Mouse (Mus musculus) midbrain, postnatal 0 days (tissue): ENCODE measurements around the gene Adam8. TPM values are rescaled to one million over a fixed set of nuclear protein-coding genes. Genes with fewer than 3 reads are reported as not detected.
A peak's percentile ranks its signal among the peaks of the same experiment; 100 is the strongest.

ENCODE experiments used
- ATAC-seq: fragments of 200-750 bp; cut with Nextera tagmentation; 2 replicates; pipeline ENCODE4 v1.8.0; 2017; ENCODE audit warnings: moderate number of reproducible peaks, mild to moderate bottlenecking, moderate TSS enrichment, moderate library complexity; ENCODE audit not compliant: low FRiP score
- DNase-seq: peaks from one replicate; pipeline ENCODE4 v3.0.0-alpha.2; 2015; ENCODE audit warnings: low spot score
- H3K27ac ChIP-seq: fragments of 300-500 bp; sonication (generic); 2 replicates; pipeline ENCODE4 v1.5.1; 2014; ENCODE audit warnings: low read depth, mild to moderate bottlenecking, low read length, mixed read lengths
- H3K27me3 ChIP-seq: fragments of 300-500 bp; sonication (generic); 2 replicates; pipeline ENCODE4 v1.6.1; 2014; ENCODE audit warnings: low read length, control low read depth, mixed read lengths; ENCODE audit not compliant: insufficient read depth
- H3K36me3 ChIP-seq: fragments of 300-500 bp; sonication (generic); 2 replicates; pipeline ENCODE4 v1.6.1; 2014; ENCODE audit warnings: low read length, control low read depth, mixed read lengths; ENCODE audit not compliant: insufficient read depth
- H3K4me1 ChIP-seq: fragments of 300-500 bp; sonication (generic); 2 replicates; pipeline ENCODE4 v1.6.1; 2014; ENCODE audit warnings: mild to moderate bottlenecking, control low read depth, antibody characterized with exemption, low read length, mixed read lengths; ENCODE audit not compliant: insufficient read depth
- H3K4me2 ChIP-seq: fragments of 300-500 bp; sonication (generic); 2 replicates; pipeline ENCODE4 v1.6.1; 2014; ENCODE audit warnings: low read depth, mild to moderate bottlenecking, low read length, mixed read lengths; ENCODE audit not compliant: poor library complexity, severe bottlenecking
- H3K4me3 ChIP-seq: fragments of 300-500 bp; sonication (generic); 2 replicates; pipeline ENCODE4 v1.5.1; 2014; ENCODE audit warnings: low read depth, mild to moderate bottlenecking, low read length, moderate library complexity
- H3K9ac ChIP-seq: fragments of 300-500 bp; sonication (generic); replicated peaks from 2 replicates; pipeline ENCODE4 v1.6.1; 2014; ENCODE audit warnings: mild to moderate bottlenecking, low read length, moderate library complexity, mixed read lengths; ENCODE audit not compliant: poor library complexity, severe bottlenecking
- H3K9me3 ChIP-seq: fragments of 300-500 bp; sonication (generic); 2 replicates; pipeline ENCODE4 v1.6.1; 2016; ENCODE audit warnings: low read length, control low read depth
- CTCF ChIP-seq: IDR thresholded peaks from 2 replicates; pipeline ENCODE4 v1.5.1; 2016; ENCODE audit warnings: antibody characterized with exemption, mild to moderate bottlenecking
- WGBS: fragments of 180-500 bp; shearing (Covaris S2); extraction: QIAGEN DNeasy Blood & Tissue Kit; methylation state at CpG from one replicate; pipeline ENCODE4 v1.1.7; 2014; 5-methylcytosine and 5-hydroxymethylcytosine counted together
- polyA plus RNA-seq: library from polyadenylated mRNA; unstranded; fragments of >200 nt; fragmentation: Nextera tagmentation; extraction: Ambion mirVana; gene quantifications from 2 replicates; pipeline ENCODE4 v1.2.1, GENCODE M21; 2015
- total RNA-seq: library from RNA; depleted of rRNA; stranded (reverse); fragments of >200 nt; gene quantifications from 2 replicates; pipeline ENCODE4 v1.2.3, GENCODE M21; 2014

Gene Adam8
- total and polyA plus RNA-seq, 2 experiments from 2014 or later: 0.42 to 2.7 TPM

DNA sequence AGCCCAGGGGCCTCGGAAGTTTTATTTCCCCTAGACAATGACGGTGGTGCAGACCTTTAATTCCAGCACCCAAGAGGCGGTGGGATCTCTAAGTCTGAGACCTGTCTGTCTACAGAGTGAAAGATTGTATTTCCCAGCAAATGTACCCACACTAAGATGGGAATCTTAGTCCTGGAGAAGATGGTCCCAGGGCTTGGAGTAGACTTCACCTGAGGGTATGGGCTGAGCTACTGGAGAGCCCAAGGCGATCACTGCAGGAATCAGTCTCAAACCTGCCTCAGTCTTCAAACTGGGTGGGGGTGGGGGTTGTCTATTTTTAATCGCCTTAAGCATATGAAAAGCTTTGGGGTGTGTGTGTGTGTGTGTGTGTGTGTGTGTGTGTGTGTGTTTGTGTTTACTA is 46.3 kb downstream of the Adam8 start:
- Histone ChIP-seq H3K27me3 (peaks cover 71% of the 10 kb centered on the region), H3K9me3 (no peaks in the 10 kb centered on the region), H3K4me3 (no peak overlapping the region), H3K27ac (no peak overlapping the region), H3K4me2 (no peak overlapping the region), H3K9ac (no peak overlapping the region), H3K36me3 (no peaks in the 10 kb centered on the region), H3K4me1 (peaks cover 15% of the 10 kb centered on the region)
- WGBS: 29% methylated on average over 5 of the region's 5 CpGs
- DNase-seq: no peak
- no peak for TF ChIP-seq CTCF
- no peak for ATAC-seq

DNA sequence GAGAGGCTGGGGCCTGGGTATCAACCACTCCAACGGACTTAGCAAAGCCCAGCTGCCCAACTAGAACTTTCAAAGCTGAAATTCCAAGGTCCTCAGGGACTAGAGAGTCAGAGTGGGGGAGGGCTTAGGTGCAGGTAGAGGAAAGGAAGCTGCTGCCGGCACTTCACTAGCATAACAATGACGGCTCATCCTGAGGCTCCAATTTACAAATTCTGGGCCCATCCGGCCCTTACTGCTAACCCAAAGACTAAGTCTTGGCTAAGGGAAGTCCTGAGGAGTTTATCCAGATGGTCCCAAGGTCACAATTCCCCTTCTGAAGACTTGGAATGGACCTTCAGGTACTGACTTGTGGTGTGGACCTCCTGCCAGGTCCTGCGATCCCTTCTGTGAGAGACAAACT is 46.8 kb downstream of the Adam8 start:
- H3K4me2 ChIP-seq: no peak overlapping the region
- no peak for DNase-seq
- H3K9me3 ChIP-seq: no peaks in the 10 kb centered on the region
- no peak for ATAC-seq
- H3K4me1 ChIP-seq: peaks cover 11% of the 10 kb centered on the region
- no peak overlapping the region for H3K4me3 ChIP-seq
- no peak overlapping the region for H3K27ac ChIP-seq
- 14% methylated on average over 5 of the region's 5 CpGs for WGBS
- no peak overlapping the region for H3K9ac ChIP-seq
- TF ChIP-seq CTCF: no peak
- 0 out of 2 replicates have a peak, but pooled peaks cover 2% of the 10 kb centered on the region for H3K36me3 ChIP-seq
- peaks cover 68% of the 10 kb centered on the region for H3K27me3 ChIP-seq

DNA sequence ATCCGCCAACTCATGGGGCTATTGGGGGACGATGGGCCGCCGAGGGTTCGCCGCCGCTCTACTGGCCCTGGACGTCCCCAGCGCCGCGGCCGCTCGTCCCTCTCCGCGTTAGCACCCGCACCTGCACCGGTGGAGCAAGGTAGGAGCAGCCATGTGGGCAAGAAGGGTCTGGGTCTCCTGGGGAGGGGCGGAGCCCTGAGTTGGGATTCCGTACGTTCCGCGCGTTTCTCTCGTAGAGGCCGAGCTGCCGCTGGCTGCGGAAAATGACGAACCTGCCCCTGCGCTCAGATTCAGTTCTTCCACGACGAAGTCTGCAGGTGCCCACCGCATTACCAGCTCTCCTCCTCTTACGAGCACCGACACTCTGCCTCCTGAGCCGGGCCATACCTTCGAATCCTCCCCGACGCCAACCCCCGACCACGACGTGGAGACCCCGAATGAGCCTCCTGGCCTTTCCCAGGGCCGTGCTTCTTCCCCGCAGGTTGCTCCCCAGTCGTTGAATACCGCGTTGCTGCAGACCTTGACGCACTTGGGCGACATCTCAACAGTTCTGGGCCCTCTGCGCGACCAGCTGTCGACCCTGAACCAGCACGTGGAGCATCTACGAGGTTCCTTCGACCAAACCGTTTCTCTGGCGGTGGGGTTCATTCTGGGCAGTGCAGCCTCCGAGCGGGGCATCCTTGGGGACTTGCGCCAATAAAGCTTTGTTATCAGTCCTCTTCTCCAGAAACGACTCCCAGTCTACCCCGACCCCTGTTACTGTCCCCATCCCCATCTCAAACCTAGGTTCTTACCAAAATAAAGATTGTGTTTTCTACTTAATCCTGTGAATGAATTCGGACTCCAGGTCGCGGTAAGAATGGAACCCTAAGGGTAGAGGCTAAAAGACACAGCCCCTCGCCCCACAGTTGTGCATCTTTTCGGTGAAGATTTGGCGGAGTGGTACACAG is 47.8 kb downstream of the Adam8 start:
- no peak for TF ChIP-seq CTCF
- 5% methylated on average over 65 of the region's 68 CpGs for WGBS
- no peak overlapping the region for H3K9ac ChIP-seq

DNA sequence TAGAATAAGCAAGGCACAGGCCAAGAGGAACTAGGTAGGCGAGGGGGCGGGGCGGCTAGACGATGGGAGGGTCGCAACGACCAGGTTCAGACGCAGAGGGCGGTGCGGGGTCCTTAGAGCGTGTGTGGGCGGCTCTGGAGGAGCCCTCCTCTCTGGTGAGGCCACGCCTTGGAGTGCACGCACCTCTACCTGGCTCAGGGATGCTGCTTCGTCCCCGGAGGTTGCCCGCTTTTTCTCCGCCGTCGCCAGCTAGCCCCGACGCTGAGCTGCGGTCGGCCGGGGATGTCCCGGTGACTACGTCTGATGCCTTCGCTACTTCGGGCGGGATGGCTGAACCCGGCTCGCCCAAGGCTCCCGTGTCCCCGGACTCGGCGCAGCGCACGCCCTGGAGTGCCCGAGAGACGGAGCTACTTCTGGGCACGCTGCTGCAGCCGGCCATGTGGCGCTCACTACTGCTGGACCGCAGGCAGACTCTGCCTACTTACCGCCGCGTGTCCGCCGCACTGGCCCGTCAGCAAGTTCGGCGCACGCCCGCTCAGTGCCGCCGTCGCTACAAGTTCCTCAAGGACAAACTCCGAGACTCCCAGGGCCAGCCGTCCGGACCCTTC is 48.6 kb downstream of the Adam8 start, which contains the start of gene Utf1:
Gene Utf1 (plus strand): TSS at position 116 of the 608 bp plus-strand sequence.
- Histone ChIP-seq H3K27me3 (peaks cover 56% of the 10 kb centered on the region), H3K4me1 (peaks cover 4% of the 10 kb centered on the region; the same call in 1 of the 2 replicates), H3K27ac (no peak within 1 kb of the TSS), H3K36me3 (0 out of 2 replicates have a peak, but pooled peaks cover 2% of the 10 kb centered on the region), H3K9me3 (no peaks in the 10 kb centered on the region), H3K4me2 (peak within 1 kb of the TSS; percentile 42), H3K4me3 (peak within 1 kb of the TSS; percentile 29; the same call in 1 of the 2 replicates), H3K9ac (no peak within 1 kb of the TSS)
- under 1% methylated on average over 59 of the region's 59 CpGs for WGBS
- no peak for ATAC-seq
- DNase-seq: no peak
- no peak for TF ChIP-seq CTCF

More for the DNA sequence above, 47.8 kb downstream of the Adam8 start:
- H3K4me2 ChIP-seq: peak overlapping the region; percentile 42
- H3K27me3 ChIP-seq: peaks cover 59% of the 10 kb centered on the region
- ATAC-seq: no peak
- peak overlapping the region; percentile 29; the same call in 1 of the 2 replicates for H3K4me3 ChIP-seq
- DNase-seq: no peak
- no peaks in the 10 kb centered on the region for H3K9me3 ChIP-seq
- no peak overlapping the region for H3K27ac ChIP-seq
- H3K4me1 ChIP-seq: peaks cover 4% of the 10 kb centered on the region; the same call in 1 of the 2 replicates
- H3K36me3 ChIP-seq: 0 out of 2 replicates have a peak, but pooled peaks cover 2% of the 10 kb centered on the region

DNA sequence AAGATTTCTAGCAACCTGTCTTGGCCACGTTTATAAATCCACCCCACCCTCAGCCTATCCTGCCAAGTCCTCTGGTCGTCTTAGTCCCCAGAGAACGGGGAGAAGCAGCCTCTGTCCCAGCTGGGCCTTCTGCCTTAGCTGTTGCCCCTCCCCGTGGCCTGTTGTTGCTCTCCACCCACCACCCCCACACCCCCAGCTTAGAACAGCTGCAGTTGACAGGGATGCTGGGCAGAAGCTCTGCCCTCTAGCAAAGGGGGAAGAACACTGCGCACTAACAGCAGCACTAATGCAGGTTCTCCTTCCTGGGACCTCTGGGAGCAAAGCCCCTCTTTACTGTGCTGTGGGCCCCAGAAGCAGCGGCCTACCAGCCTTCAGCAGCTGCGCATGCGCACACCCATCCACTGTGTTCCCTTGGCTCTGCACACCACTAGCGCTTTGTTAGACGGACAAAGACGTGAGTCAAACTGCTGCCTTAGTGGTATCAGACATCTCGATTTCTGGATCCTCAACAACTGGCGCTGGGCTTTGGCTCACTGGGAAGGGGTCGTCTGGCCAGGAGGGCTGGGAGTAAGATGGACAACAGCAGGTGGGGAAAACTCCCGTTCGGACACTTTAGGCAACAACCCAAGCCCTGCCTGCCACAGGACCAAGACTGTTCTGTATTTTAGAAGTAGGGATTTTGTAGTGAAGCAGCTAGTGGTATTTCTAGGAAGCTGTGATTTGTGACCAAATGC is 51.7 kb downstream of the Adam8 start:
- no peak for ATAC-seq
- Histone ChIP-seq H3K9ac (no peak overlapping the region), H3K4me3 (no peak overlapping the region), H3K27ac (no peak overlapping the region), H3K36me3 (peaks cover 8% of the 10 kb centered on the region), H3K4me1 (peaks cover 4% of the 10 kb centered on the region; the same call in 1 of the 2 replicates), H3K4me2 (no peak overlapping the region), H3K27me3 (peaks cover 37% of the 10 kb centered on the region), H3K9me3 (no peaks in the 10 kb centered on the region)
- 65% methylated on average over 16 of the region's 16 CpGs for WGBS
- no peak for TF ChIP-seq CTCF
- DNase-seq: no peak
